Mouse (Mus musculus) brain, embryonic 18.5 days (tissue): ENCODE data around the gene Ssbp3.

Source experiments
- DNase-seq: peaks from one replicate; pipeline ENCODE4 v3.0.0-alpha.2; 2012; ENCODE audit warnings: low read depth, low spot score

The Ssbp3 gene

GRCm38 (mm10) chr4:107096841-107097373 is 186.4 kb downstream of the Ssbp3 start, which contains the start of gene Cdcp2:
Gene Cdcp2, plus strand, starts transcription at chr4:107096891.
- no peak for DNase-seq

- DNase-seq = no peak
These were observed 187.4 kb downstream of the Ssbp3 start for GRCm38 (mm10) chr4:107097871-107098270.

- DNase-seq = no peak
These were observed 187.9 kb downstream of the Ssbp3 start for GRCm38 (mm10) chr4:107098375-107098774.

- no peak for DNase-seq
These were observed 188.5 kb downstream of the Ssbp3 start for GRCm38 (mm10) chr4:107098791-107099525.
